Mouse (Mus musculus) liver, adult (tissue): ENCODE measurements around the gene Selenof.

Experiments used
- GATA4 ChIP-seq: IDR thresholded peaks from 2 replicates; pipeline ENCODE4 v1.6.1; 2014; ENCODE audit warnings: mild to moderate bottlenecking, low read length; ENCODE audit not compliant: insufficient replicate concordance

The Selenof gene

GRCm38 (mm10) chr3:144570047-144570815 is at the start of gene Selenof, which contains the start of gene Hs2st1:
Selenof (plus strand) TSS chr3:144570304.
Hs2st1 (minus strand) TSS chr3:144570181.
- TF ChIP-seq GATA4, result no peak; the same call in 1 of the 2 replicates

GRCm38 (mm10) chr3:144527918-144528317 is 42.2 kb upstream of the Selenof start:
- no peak for TF ChIP-seq GATA4

GRCm38 (mm10) chr3:144531023-144531422 is 39.1 kb upstream of the Selenof start:
- no peak for TF ChIP-seq GATA4

GRCm38 (mm10) chr3:144535056-144535455 is 35.0 kb upstream of the Selenof start:
- no peak for TF ChIP-seq GATA4

GRCm38 (mm10) chr3:144537078-144537855 is 32.8 kb upstream of the Selenof start:
- no peak for TF ChIP-seq GATA4

- no peak for TF ChIP-seq GATA4
Measured at GRCm38 (mm10) chr3:144539051-144539450, 31.1 kb upstream of the Selenof start.

GRCm38 (mm10) chr3:144540805-144541204 is 29.3 kb upstream of the Selenof start:
- TF ChIP-seq GATA4, result no peak

GRCm38 (mm10) chr3:144541906-144542438 is 28.1 kb upstream of the Selenof start:
- TF ChIP-seq GATA4, result 0 out of 2 replicates have a peak, but pooled peaks have one; percentile 2

- TF ChIP-seq GATA4, result no peak
Measured at GRCm38 (mm10) chr3:144545152-144545551, 25.0 kb upstream of the Selenof start.

GRCm38 (mm10) chr3:144545832-144546231 is 24.3 kb upstream of the Selenof start:
- no peak for TF ChIP-seq GATA4

- TF ChIP-seq GATA4, result no peak
Measured at GRCm38 (mm10) chr3:144546490-144546889, 23.6 kb upstream of the Selenof start.

- TF ChIP-seq GATA4, result no peak
Measured at GRCm38 (mm10) chr3:144548186-144548845, 21.8 kb upstream of the Selenof start.

- no peak for TF ChIP-seq GATA4
Measured at GRCm38 (mm10) chr3:144550036-144550435, 20.1 kb upstream of the Selenof start.

GRCm38 (mm10) chr3:144550659-144551058 is 19.4 kb upstream of the Selenof start:
- TF ChIP-seq GATA4, result no peak

GRCm38 (mm10) chr3:144551416-144551815 is 18.7 kb upstream of the Selenof start:
- TF ChIP-seq GATA4, result no peak
